ENCODE assay signal across 9 mouse cellular contexts in the genomic region with DNA sequence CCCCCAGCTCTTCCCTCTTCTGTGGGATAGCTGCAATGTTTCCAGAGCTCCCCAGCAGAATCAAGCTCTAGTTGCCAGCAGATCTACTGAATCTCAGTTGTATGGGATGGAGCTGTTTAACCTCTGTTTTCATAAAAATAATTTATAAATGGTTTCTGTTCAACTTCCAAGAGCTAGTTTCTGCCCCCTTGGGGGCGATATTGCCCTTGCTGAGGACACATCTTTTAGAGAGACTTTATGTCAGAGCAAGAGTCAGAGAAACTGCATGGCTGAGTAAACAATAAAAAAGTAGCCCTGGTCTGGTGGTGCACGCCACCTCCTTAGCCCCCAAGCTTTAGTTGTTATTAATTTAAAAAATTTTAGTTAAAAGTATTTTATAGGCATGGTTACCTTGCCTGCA.
DNase-seq lines count a peak whose midpoint lies in the region.
"Had no signal": no experiment of that assay in that cellular context is flagged by ENCODE, and none has a peak within 500 bp of the region (broad histone marks: within the 10 kb centered on the region; RNA-seq: fewer than 3 reads in every experiment).

No protein-coding gene starts in this region.

- peak; percentile 52 for DNase-seq in cerebellum, adult 11 months
- no peak for DNase-seq in cerebellum, postnatal 4 days (ENCODE audit: low spot score in 2 of 2)
- DNase-seq in kidney, postnatal 10 days = peak; percentile 61
- DNase-seq in kidney, adult 8-10 months = no peak
- DNase-seq in thymus, postnatal 25 days = peak; percentile 12
- no peak for DNase-seq in thymus, adult 18-20 months
- peak; percentile 24 for DNase-seq in thymus, postnatal 4 days
- no peak for DNase-seq in spleen, postnatal 36 days (ENCODE audit: low spot score in 2 of 2)
- DNase-seq: adrenal gland, postnatal 25 days had no signal

Comparison
In these comparisons a context has a peak if more than half of its experiments do, and no peak if none do; other contexts are left out.
1. DNase-seq: peak in cerebellum, adult 11 months (single experiment), kidney, postnatal 10 days (single experiment), thymus, postnatal 25 days (single experiment) and thymus, postnatal 4 days (single experiment); none in cerebellum, postnatal 4 days (0 of 2), kidney, adult 8-10 months (0 of 2), thymus, adult 18-20 months (0 of 2) and spleen, postnatal 36 days (0 of 2).